Mouse (Mus musculus) ovary, adult 18-20 months (tissue): ENCODE data around the gene Slc3a2.
"Not testable (repeated sequence)": the region's sequence is repeated elsewhere in the genome, so short reads cannot be mapped to it uniquely, and the experiment has no call there.

ENCODE experiments used
- DNase-seq: peaks from one replicate; pipeline ENCODE4 v3.0.0; 2022; ENCODE audit warnings: low spot score, mixed read lengths

Gene Slc3a2

GRCm38 (mm10) chr19:8722907-8723573 is at the start of gene Slc3a2:
Gene Slc3a2 (minus strand): TSS chr19:8723369.
- peak; percentile 96 for DNase-seq

- DNase-seq = peak; percentile 49
Observed at GRCm38 (mm10) chr19:8770567-8771270, 47.5 kb upstream of the Slc3a2 start, which contains the start of gene Tmem223. Gene Tmem223 (plus strand): TSS chr19:8770996.

DNA sequence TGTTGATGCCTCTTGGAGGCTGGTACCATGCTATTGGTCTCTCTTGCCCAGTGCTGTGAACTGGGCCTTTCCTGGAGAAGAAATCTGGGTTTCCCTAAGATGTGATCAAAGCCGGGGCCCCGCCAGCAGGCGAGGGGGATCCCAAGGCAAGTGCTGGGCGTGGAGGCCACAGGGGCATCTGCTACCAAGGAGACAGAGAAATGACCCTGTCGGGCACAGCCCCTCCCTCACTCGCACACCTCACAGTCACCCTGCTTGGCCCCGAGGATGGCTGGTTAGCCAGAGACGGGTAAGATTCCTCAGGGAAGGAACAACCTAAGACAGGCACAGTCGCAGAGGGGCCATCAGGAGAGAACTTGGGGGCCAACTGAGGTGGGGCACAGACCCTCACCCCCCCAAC is 42.4 kb upstream of the Slc3a2 start:
- DNase-seq = no peak

- no peak for DNase-seq
Observed at GRCm38 (mm10) chr19:8763276-8763675, 40.1 kb upstream of the Slc3a2 start.

- DNase-seq = no peak
Observed at GRCm38 (mm10) chr19:8760757-8761156, 37.6 kb upstream of the Slc3a2 start.

GRCm38 (mm10) chr19:8758899-8759298 is 35.7 kb upstream of the Slc3a2 start:
- no peak for DNase-seq

DNA sequence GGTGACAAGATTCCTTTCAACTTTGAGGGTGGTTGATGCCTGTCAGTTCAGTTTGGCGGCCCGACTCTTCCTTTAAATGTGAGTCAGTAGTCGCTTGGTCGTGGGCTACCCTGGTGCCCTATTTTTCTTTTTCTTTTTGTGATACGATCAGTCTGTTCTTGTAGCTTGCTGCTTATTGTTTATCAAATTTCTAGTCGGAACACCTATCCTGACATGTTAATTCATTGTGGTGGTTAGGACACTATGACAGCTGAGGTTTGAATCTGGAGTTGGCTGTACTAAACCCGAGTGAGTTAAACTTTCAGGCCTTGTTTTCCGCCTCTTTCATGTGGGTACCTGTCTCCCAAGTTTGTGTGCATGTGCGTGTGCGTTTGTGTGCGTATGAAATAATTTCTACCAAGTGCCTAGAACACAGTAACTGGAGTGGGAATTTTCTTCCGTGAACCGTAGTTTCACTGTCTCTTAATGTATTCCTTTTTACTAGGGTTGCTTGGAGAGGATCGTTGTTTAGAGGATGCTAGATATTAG is 34.4 kb upstream of the Slc3a2 start:
- no peak for DNase-seq

DNA sequence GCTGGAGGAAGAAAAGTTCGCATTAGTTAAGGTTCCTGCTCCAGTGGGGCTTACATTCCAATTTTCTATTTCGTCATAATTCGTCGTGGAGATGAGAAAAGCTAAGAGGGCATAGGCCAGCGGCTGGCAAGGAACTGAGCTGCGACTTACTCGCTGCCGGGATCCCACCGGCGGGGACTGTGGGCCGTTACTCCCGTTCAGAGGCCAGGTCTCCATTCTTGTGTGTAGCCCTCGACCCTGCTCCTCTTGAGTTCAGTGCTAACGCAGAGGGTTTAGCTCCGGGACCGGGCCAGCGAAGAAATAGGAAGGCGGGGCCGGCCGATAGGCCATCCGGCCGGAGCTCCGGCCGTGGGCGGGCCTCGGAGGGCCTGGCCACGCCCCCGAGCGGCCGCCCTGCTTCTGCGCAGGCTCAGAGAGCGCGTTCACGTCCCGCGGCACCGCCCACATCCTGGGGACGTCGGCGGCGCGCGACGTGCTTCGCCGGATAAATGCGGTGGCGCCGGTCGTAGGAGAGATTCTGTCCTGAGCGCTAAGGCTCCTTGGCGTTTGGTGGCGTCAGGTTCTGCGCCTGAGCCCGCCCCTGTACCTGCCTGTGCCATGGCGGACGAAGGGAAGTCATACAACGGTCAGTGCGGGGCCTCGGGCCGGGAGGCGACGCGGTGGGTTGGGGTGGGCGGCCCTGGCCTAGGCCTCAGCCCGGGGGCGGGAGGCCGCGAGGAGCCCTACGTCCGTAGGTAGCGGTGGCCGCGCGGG is 33.6 kb upstream of the Slc3a2 start, which contains the start of gene Nxf1:
Gene Nxf1, plus strand, starts transcription at position 439 of the 753 bp plus-strand sequence.
- peak; percentile 87 for DNase-seq

DNA sequence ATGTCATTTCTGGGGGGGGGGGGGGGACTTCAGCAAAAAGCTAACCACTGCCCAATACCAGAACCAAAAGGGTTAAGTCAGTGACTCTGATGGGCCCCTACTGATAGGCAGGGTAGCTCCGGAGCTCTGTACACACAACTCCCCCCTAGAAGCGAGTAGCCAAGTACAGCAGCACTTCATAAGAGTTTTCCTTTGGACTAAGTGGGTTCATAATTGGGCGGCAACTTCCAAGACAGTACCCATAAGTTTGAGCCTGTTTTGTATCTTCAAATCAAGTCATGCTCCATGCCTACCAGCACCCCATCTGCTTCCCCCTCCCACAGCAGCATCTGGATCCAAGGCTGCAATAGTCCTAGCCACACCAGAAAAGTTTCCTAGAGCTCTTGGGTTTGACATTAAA is 32.5 kb upstream of the Slc3a2 start:
- no peak for DNase-seq

- no peak for DNase-seq
Observed at GRCm38 (mm10) chr19:8747368-8747767, 24.2 kb upstream of the Slc3a2 start.

- DNase-seq = no peak
Observed at GRCm38 (mm10) chr19:8745382-8745781, 22.2 kb upstream of the Slc3a2 start.

- no peak for DNase-seq
Observed at GRCm38 (mm10) chr19:8742176-8742575, 19.0 kb upstream of the Slc3a2 start.

- peak; percentile 95 for DNase-seq
Observed at GRCm38 (mm10) chr19:8741243-8741869, 18.2 kb upstream of the Slc3a2 start, which contains the start of gene Stx5a. Gene Stx5a (plus strand): TSS chr19:8741413.

DNA sequence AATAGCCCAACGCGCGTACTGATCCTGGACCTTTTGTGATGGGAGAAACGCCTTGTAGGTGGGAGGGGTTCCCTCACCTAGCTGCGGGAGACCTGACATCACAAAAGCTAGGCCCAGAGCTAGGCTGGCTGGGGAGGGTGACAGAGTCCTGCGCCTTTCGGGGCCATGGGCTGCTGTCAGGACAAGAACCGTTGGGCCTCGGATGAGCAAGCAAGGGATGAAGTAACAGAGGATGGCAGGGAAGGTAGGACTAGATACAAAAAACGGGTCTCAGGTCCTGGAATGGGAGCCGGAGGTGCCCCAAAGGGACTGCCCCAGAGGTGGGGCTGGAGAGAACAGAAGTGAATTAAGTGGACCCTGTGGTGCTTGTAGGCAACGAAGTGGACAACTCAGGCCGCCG is 17.4 kb upstream of the Slc3a2 start, which contains the start of gene 1700092M07Rik:
Gene 1700092M07Rik, plus strand, starts transcription at position 116 of the 400 bp plus-strand sequence.
- no peak for DNase-seq

DNA sequence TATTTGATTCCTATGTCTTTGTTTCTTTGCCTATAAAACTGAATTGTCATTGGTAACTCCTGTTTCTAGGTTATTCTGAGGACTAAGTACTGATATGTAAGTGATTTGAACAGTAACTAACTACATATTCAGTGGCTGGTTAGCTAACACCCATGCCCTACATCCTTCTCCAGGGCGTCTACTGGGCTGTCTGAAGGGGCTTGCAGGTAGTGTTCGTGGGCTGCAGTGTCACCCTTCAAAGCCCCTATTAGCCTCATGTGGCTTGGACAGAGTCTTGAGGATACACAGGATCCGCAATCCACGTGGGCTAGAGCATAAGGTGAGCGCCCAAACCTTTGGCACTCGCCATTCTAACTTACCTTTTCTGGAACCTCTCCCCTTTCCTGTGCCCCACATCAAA is 16.5 kb upstream of the Slc3a2 start:
- no peak for DNase-seq

DNA sequence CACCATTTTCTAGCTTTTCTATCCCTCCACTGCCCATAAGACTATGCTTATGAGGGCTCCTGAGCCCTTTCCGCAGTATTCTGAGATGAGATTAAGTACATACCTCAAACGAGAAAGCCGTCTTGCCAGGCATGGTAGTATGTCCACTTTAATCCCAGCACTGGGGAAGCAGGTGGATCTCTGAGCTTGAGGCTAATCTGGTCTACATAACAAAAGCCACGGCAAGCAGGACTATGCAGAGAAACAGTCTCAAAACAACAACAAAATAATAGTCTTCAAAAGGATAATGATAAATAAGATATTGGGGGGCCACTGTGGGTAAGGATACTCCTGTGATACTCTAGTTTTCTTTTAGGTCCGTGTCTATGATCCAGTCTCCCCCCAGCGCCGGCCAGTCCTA is 15.7 kb upstream of the Slc3a2 start:
- DNase-seq = no peak

GRCm38 (mm10) chr19:8736160-8736467 is 12.9 kb upstream of the Slc3a2 start:
- DNase-seq = no peak

- peak; percentile 80 for DNase-seq
Observed at GRCm38 (mm10) chr19:8735389-8736159, 12.4 kb upstream of the Slc3a2 start, which contains the start of gene Wdr74. Gene Wdr74 (plus strand): TSS chr19:8735827.

- DNase-seq = no peak
Observed at GRCm38 (mm10) chr19:8734334-8734733, 11.2 kb upstream of the Slc3a2 start.

DNA sequence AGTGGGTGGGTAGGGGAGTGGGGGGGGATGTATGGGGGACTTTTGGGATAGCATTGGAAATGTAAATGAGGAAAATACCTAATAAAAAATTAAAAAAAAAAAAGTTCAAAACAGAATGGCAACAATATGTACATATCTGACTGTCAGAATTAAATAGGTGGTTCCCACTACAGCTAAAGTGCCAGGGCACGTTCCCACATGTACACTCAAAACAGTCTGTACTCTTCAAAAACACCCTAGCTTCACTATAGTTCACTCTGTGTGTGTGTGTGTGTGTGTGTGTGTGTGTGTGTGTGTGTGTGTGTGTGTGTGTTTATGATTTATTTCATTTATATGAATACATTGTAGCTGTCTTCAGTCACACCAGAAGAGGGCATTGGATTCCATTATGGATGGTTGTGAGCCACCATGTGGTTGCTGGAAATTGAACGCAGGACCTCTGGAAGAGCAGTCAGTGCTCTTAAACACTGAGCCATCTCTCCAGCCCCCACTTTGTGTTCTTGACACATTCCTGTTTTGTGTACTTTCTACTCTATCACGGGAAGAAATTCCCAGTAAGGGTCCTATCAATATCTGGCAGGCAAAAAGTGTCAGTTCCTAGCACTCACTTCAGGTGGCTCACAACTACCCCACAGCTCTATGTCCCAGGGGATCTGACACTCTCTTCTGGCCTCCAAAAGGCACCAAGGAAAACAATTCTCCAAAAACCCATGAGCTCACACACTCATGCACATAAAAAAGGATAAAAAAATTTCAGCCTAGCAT is 5.3 kb upstream of the Slc3a2 start:
- not testable (repeated sequence) for DNase-seq
